Mouse (Mus musculus): ENCODE results near the gene Atp5b. TPM values are rescaled to one million over a fixed set of nuclear protein-coding genes. Genes with fewer than 3 reads are reported as not detected.

The Atp5b gene
- polyA plus RNA-seq, 1 experiment: 224 TPM

DNA sequence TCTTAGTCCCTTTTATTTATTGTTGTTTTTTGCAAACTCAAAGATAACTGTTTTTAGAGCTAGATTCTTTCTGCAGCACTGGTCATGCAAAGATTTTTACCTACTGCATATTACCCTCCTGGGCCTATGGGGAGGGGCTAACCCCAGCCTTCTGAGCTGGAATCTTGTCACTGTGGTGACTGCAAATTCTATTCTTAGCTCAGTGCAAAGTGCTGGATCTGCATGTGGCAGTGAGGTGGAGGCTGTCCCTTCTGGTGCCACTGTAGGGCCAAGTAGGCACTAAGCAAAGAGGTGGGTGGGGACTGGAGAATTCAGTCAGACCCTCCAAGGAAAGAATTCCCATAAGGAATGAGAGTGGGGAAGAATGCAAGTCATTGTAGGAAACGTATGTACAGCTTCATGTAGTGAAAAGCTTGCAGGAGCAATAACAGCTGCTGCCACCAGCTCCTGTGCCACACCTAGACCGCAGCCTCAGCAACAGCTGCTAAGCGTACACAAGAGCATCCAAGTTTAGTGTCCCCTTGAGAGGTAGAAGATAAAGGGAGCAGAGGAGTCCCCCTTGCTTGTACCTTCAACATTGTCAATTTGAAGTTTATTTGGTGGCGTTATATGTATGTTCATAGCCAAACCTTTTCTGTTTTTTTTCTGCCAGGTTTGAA is 27.2 kb downstream of the Atp5b start:
- H3K27me3 ChIP-seq (ENCODE audit: control insufficient read depth): no peaks in the 10 kb centered on the region
- no peaks in the 10 kb centered on the region for H3K9me3 ChIP-seq (ENCODE audit: control insufficient read depth, low read length)
- no peaks in the 10 kb centered on the region; the same call in 1 of the 2 replicates for H3K4me1 ChIP-seq (ENCODE audit: control insufficient read depth)
- H3K4me3 ChIP-seq (replicated peaks): no peak overlapping the region
- TF ChIP-seq TAL1 (IDR thresholded peaks at IDR 0.05; ENCODE audit: low read length) (no peak), GATA1 (IDR thresholded peaks at IDR 0.05; ENCODE audit: low read length) (no peak)
- peaks cover 85% of the 10 kb centered on the region for H3K36me3 ChIP-seq (ENCODE audit: control insufficient read depth)

DNA sequence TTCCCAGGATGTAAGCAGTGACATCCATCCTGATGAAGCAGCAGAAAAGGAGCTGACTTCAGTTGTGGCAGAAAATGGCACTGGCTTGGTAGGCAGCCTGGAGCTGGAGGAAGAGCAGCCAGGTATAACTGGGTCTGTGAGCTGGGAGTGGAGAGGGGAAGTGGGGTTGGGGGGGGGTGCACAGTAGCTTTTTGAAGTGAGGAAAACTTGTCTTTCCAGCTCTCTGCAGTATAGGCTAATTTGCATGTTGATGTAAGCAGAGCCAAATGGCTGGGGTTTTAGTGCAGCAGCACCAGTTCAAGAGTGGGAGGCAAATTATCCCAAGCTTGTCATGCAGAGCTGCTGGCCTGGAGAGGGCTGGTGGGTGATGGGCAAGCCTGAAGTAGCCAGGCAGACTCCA is 28.2 kb downstream of the Atp5b start:
- no peaks in the 10 kb centered on the region for H3K9me3 ChIP-seq (ENCODE audit: control insufficient read depth, low read length)
- TF ChIP-seq TAL1 (IDR thresholded peaks at IDR 0.05; ENCODE audit: low read length) (no peak), GATA1 (IDR thresholded peaks at IDR 0.05; ENCODE audit: low read length) (no peak)
- no peak overlapping the region for H3K4me3 ChIP-seq (replicated peaks)
- H3K36me3 ChIP-seq (ENCODE audit: control insufficient read depth): peaks cover 88% of the 10 kb centered on the region
- no peaks in the 10 kb centered on the region for H3K27me3 ChIP-seq (ENCODE audit: control insufficient read depth)
- no peaks in the 10 kb centered on the region; the same call in 1 of the 2 replicates for H3K4me1 ChIP-seq (ENCODE audit: control insufficient read depth)

GRCm38 (mm10) chr10:128123833-128124232 is 40.8 kb downstream of the Atp5b start:
- Histone ChIP-seq H3K27me3 (ENCODE audit: control insufficient read depth) (no peaks in the 10 kb centered on the region), H3K4me3 (replicated peaks) (no peak overlapping the region), H3K9me3 (ENCODE audit: control insufficient read depth, low read length) (no peaks in the 10 kb centered on the region), H3K36me3 (ENCODE audit: control insufficient read depth) (peaks cover 99% of the 10 kb centered on the region), H3K4me1 (ENCODE audit: control insufficient read depth) (no peaks in the 10 kb centered on the region)
- TF ChIP-seq GATA1 (IDR thresholded peaks at IDR 0.05; ENCODE audit: low read length) (no peak), TAL1 (IDR thresholded peaks at IDR 0.05; ENCODE audit: low read length) (no peak)

- Histone ChIP-seq H3K4me3 (replicated peaks) (no peak overlapping the region), H3K9me3 (ENCODE audit: control insufficient read depth, low read length) (no peaks in the 10 kb centered on the region), H3K27me3 (ENCODE audit: control insufficient read depth) (no peaks in the 10 kb centered on the region), H3K4me1 (ENCODE audit: control insufficient read depth) (no peaks in the 10 kb centered on the region), H3K36me3 (ENCODE audit: control insufficient read depth) (peaks cover 97% of the 10 kb centered on the region)
- no peak for TF ChIP-seq TAL1 (IDR thresholded peaks at IDR 0.05; ENCODE audit: low read length)
- TF ChIP-seq GATA1 (IDR thresholded peaks at IDR 0.05; ENCODE audit: low read length): no peak
These were observed 41.8 kb downstream of the Atp5b start for GRCm38 (mm10) chr10:128124831-128125230.

- H3K36me3 ChIP-seq (ENCODE audit: control insufficient read depth): peaks cover 95% of the 10 kb centered on the region
- H3K9me3 ChIP-seq (ENCODE audit: control insufficient read depth, low read length): no peaks in the 10 kb centered on the region
- H3K4me1 ChIP-seq (ENCODE audit: control insufficient read depth): no peaks in the 10 kb centered on the region
- H3K4me3 ChIP-seq (replicated peaks): no peak overlapping the region
- H3K27me3 ChIP-seq (ENCODE audit: control insufficient read depth): no peaks in the 10 kb centered on the region
- no peak for TF ChIP-seq GATA1 (IDR thresholded peaks at IDR 0.05; ENCODE audit: low read length)
- TF ChIP-seq TAL1 (IDR thresholded peaks at IDR 0.05; ENCODE audit: low read length): no peak
These were observed 42.9 kb downstream of the Atp5b start for GRCm38 (mm10) chr10:128125951-128126350.

- Histone ChIP-seq H3K4me1 (ENCODE audit: control insufficient read depth) (no peaks in the 10 kb centered on the region), H3K27me3 (ENCODE audit: control insufficient read depth) (no peaks in the 10 kb centered on the region), H3K9me3 (ENCODE audit: control insufficient read depth, low read length) (no peaks in the 10 kb centered on the region), H3K36me3 (ENCODE audit: control insufficient read depth) (peaks cover 93% of the 10 kb centered on the region), H3K4me3 (replicated peaks) (no peak overlapping the region)
- TF ChIP-seq TAL1 (IDR thresholded peaks at IDR 0.05; ENCODE audit: low read length): no peak
- no peak for TF ChIP-seq GATA1 (IDR thresholded peaks at IDR 0.05; ENCODE audit: low read length)
These were observed 44.4 kb downstream of the Atp5b start for GRCm38 (mm10) chr10:128127497-128127896.

DNA sequence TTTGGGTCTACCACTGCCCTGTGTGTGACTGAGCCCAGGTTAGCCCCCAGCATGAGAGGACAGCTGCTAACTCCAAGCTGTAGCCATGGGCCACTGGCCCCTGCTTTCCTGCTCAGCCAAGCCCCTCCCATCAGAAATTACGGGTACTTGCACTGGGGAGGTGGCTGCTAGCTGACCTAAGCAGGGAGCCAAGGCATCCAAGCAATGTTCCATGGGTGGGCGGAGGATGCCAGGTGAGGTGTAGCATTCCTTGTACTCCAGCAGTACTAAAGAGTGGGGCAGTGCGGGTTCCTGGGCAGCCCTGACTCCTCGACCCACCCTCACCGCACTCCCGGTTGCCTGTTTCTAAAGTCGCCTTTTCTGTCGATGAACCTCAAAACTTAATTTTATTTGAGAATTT is 45.1 kb downstream of the Atp5b start:
- peaks cover 87% of the 10 kb centered on the region for H3K36me3 ChIP-seq (ENCODE audit: control insufficient read depth)
- H3K9me3 ChIP-seq (ENCODE audit: control insufficient read depth, low read length): no peaks in the 10 kb centered on the region
- no peaks in the 10 kb centered on the region for H3K27me3 ChIP-seq (ENCODE audit: control insufficient read depth)
- no peaks in the 10 kb centered on the region for H3K4me1 ChIP-seq (ENCODE audit: control insufficient read depth)
- TF ChIP-seq GATA1 (IDR thresholded peaks at IDR 0.05; ENCODE audit: low read length) (no peak), TAL1 (IDR thresholded peaks at IDR 0.05; ENCODE audit: low read length) (no peak)
- H3K4me3 ChIP-seq (replicated peaks): no peak overlapping the region

DNA sequence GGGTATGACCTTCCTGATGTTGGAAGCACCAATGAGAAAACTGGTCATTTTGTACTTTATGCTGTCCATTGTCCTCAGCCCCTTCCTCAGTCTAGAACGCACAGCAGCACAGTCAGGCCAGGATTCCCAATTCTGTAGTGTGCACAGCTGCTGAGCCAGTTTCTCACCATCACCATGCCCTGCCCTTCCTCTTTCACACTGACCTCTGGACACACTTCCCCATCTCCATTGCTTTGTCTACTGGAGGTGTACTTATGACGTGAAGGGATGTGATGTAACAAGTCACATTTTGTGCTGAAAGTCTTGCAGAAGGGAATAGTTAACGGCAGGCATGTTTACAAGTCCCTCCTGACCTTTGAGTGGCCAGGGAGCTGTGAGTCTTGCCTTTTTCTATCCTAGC is 48.2 kb downstream of the Atp5b start:
- Histone ChIP-seq H3K4me1 (ENCODE audit: control insufficient read depth) (no peaks in the 10 kb centered on the region), H3K36me3 (ENCODE audit: control insufficient read depth) (peaks cover 64% of the 10 kb centered on the region), H3K27me3 (ENCODE audit: control insufficient read depth) (no peaks in the 10 kb centered on the region), H3K4me3 (replicated peaks) (no peak overlapping the region), H3K9me3 (ENCODE audit: control insufficient read depth, low read length) (no peaks in the 10 kb centered on the region)
- TF ChIP-seq TAL1 (IDR thresholded peaks at IDR 0.05; ENCODE audit: low read length): no peak
- no peak for TF ChIP-seq GATA1 (IDR thresholded peaks at IDR 0.05; ENCODE audit: low read length)

DNA sequence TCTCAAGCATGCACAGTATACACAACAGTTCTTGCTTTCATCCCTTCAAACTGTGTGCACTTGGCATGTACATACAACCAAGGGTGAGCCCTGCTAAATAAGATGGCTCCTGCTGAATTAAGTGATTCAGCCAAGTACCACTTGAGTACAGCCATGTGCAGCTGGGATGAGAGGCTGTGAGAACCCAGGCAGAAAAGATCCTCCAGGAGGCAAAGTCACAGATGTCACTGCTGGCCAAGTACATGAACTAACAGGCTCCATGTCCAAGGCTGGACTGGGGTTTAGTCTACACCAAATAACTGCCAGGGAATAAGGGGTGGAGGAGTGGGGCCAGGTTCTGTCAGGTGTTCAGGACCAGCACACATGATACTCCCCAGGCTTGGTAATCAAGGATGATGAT is 48.7 kb downstream of the Atp5b start:
- H3K27me3 ChIP-seq (ENCODE audit: control insufficient read depth): no peaks in the 10 kb centered on the region
- H3K36me3 ChIP-seq (ENCODE audit: control insufficient read depth): peaks cover 58% of the 10 kb centered on the region
- H3K4me1 ChIP-seq (ENCODE audit: control insufficient read depth): no peaks in the 10 kb centered on the region
- H3K4me3 ChIP-seq (replicated peaks): no peak overlapping the region
- TF ChIP-seq TAL1 (IDR thresholded peaks at IDR 0.05; ENCODE audit: low read length): no peak
- TF ChIP-seq GATA1 (IDR thresholded peaks at IDR 0.05; ENCODE audit: low read length): no peak
- no peaks in the 10 kb centered on the region for H3K9me3 ChIP-seq (ENCODE audit: control insufficient read depth, low read length)

Data from erythroblast, embryonic 14.5 days (primary cell).